Mouse (Mus musculus) liver, adult 2 months (tissue): ENCODE measurements around the gene Alpk3.

Experiments
- CTCF ChIP-seq: fragments of 200-500 bp; IDR thresholded peaks from 2 replicates; pipeline ENCODE4 v1.5.1; 2011; ENCODE audit warnings: low read depth, low read length, control low read depth
- POLR2A ChIP-seq: fragments of 200-500 bp; IDR thresholded peaks from 2 replicates; pipeline ENCODE4 v1.6.1; 2011; ENCODE audit warnings: low read length, control low read depth; ENCODE audit not compliant: insufficient read depth; ENCODE audit errors: extremely low read depth

GRCm38 (mm10) chr7:81061936-81062335, 4.5 kb downstream of the Alpk3 start:
- TF ChIP-seq CTCF = no peak
- TF ChIP-seq POLR2A = no peak
